Mouse (Mus musculus): ENCODE results near the gene Atg4d. TPM values are rescaled to one million over a fixed set of nuclear protein-coding genes. Genes with fewer than 3 reads are reported as not detected.
"Not testable (repeated sequence)": the region's sequence is repeated elsewhere in the genome, so short reads cannot be mapped to it uniquely, and the experiment has no call there.

Gene Atg4d
- polyA plus RNA-seq, 1 experiment from 2014 or later: 4.0 TPM

- no peaks in the 10 kb centered on the region for H3K36me3 ChIP-seq (ENCODE audit: inconsistent target)
- peaks cover 37% of the 10 kb centered on the region for H3K79me2 ChIP-seq (ENCODE audit: inconsistent target)
- under 1% methylated on average over 41 of the region's 51 CpGs for WGBS (ENCODE audit: missing documents)
Measured at GRCm38 (mm10) chr9:21291022-21291787, 26.1 kb downstream of the Atg4d start, which contains the start of gene Cdkn2d. Gene Cdkn2d (minus strand): TSS chr9:21291407.

GRCm38 (mm10) chr9:21291868-21292267 lies 26.8 kb downstream of the Atg4d start:
- peaks cover 30% of the 10 kb centered on the region for H3K79me2 ChIP-seq (ENCODE audit: inconsistent target)
- H3K4me3 ChIP-seq (ENCODE audit: inconsistent target): peak overlapping the region; percentile 26
- WGBS (ENCODE audit: missing documents): 12% methylated on average over 7 of the region's 7 CpGs
- H3K36me3 ChIP-seq (ENCODE audit: inconsistent target): not testable (repeated sequence)
- peak overlapping the region; percentile 65 for H3K27ac ChIP-seq

More at GRCm38 (mm10) chr9:21291022-21291787, 26.1 kb downstream of the Atg4d start, which contains the start of gene Cdkn2d:
- Histone ChIP-seq H3K27ac (peak within 1 kb of the TSS; percentile 84), H3K4me3 (ENCODE audit: inconsistent target) (peak within 1 kb of the TSS; percentile 61)

GRCm38 (mm10) chr9:21292271-21292670 lies 27.2 kb downstream of the Atg4d start:
- Histone ChIP-seq H3K27ac (no peak overlapping the region), H3K36me3 (ENCODE audit: inconsistent target) (no peaks in the 10 kb centered on the region), H3K4me3 (ENCODE audit: inconsistent target) (no peak overlapping the region), H3K79me2 (ENCODE audit: inconsistent target) (peaks cover 26% of the 10 kb centered on the region)
- WGBS (ENCODE audit: missing documents): 92% methylated on average over 3 of the region's 3 CpGs

- 95% methylated on average over 10 of the region's 10 CpGs for WGBS (ENCODE audit: missing documents)
- H3K79me2 ChIP-seq (ENCODE audit: inconsistent target): no peaks in the 10 kb centered on the region
Measured at GRCm38 (mm10) chr9:21299014-21299413, 33.9 kb downstream of the Atg4d start.

GRCm38 (mm10) chr9:21305065-21305464 lies 40.0 kb downstream of the Atg4d start:
- Histone ChIP-seq H3K79me2 (ENCODE audit: inconsistent target) (no peaks in the 10 kb centered on the region), H3K27ac (no peak overlapping the region), H3K4me3 (ENCODE audit: inconsistent target) (no peak overlapping the region), H3K36me3 (ENCODE audit: inconsistent target) (no peaks in the 10 kb centered on the region)
- WGBS (ENCODE audit: missing documents): 91% methylated on average over 7 of the region's 7 CpGs

More at GRCm38 (mm10) chr9:21299014-21299413, 33.9 kb downstream of the Atg4d start:
- Histone ChIP-seq H3K4me3 (ENCODE audit: inconsistent target) (no peak overlapping the region), H3K27ac (no peak overlapping the region), H3K36me3 (ENCODE audit: inconsistent target) (no peaks in the 10 kb centered on the region)

GRCm38 (mm10) chr9:21309150-21309741 lies 44.2 kb downstream of the Atg4d start:
- no peak overlapping the region for H3K4me3 ChIP-seq (ENCODE audit: inconsistent target)
- no peak overlapping the region for H3K27ac ChIP-seq
- H3K36me3 ChIP-seq (ENCODE audit: inconsistent target): no peaks in the 10 kb centered on the region
- WGBS (ENCODE audit: missing documents): 65% methylated on average over 13 of the region's 15 CpGs
- no peaks in the 10 kb centered on the region for H3K79me2 ChIP-seq (ENCODE audit: inconsistent target)

- WGBS (ENCODE audit: missing documents): 89% methylated on average over 7 of the region's 7 CpGs
- Histone ChIP-seq H3K27ac (no peak overlapping the region), H3K36me3 (ENCODE audit: inconsistent target) (no peaks in the 10 kb centered on the region), H3K79me2 (ENCODE audit: inconsistent target) (no peaks in the 10 kb centered on the region), H3K4me3 (ENCODE audit: inconsistent target) (no peak overlapping the region)
Measured at GRCm38 (mm10) chr9:21311695-21312094, 46.6 kb downstream of the Atg4d start.

- 61% methylated on average over 35 of the region's 35 CpGs for WGBS (ENCODE audit: missing documents)
Measured at GRCm38 (mm10) chr9:21312134-21312533, 47.0 kb downstream of the Atg4d start, which contains the start of gene Ap1m2. Gene Ap1m2 (minus strand): TSS chr9:21312337.

GRCm38 (mm10) chr9:21313394-21313793 lies 48.3 kb downstream of the Atg4d start:
- H3K36me3 ChIP-seq (ENCODE audit: inconsistent target): no peaks in the 10 kb centered on the region
- H3K79me2 ChIP-seq (ENCODE audit: inconsistent target): no peaks in the 10 kb centered on the region
- H3K4me3 ChIP-seq (ENCODE audit: inconsistent target): no peak overlapping the region
- WGBS (ENCODE audit: missing documents): 9% methylated on average over 11 of the region's 11 CpGs
- H3K27ac ChIP-seq: no peak overlapping the region

More at GRCm38 (mm10) chr9:21312134-21312533, 47.0 kb downstream of the Atg4d start, which contains the start of gene Ap1m2:
- Histone ChIP-seq H3K4me3 (ENCODE audit: inconsistent target) (no peak within 1 kb of the TSS), H3K27ac (no peak within 1 kb of the TSS), H3K79me2 (ENCODE audit: inconsistent target) (no peaks in the 10 kb centered on the region), H3K36me3 (ENCODE audit: inconsistent target) (no peaks in the 10 kb centered on the region)

GRCm38 (mm10) chr9:21314367-21315140 lies 49.5 kb downstream of the Atg4d start:
- no peaks in the 10 kb centered on the region for H3K36me3 ChIP-seq (ENCODE audit: inconsistent target)
- 97% methylated on average over 9 of the region's 9 CpGs for WGBS (ENCODE audit: missing documents)
- no peak overlapping the region for H3K27ac ChIP-seq
- H3K79me2 ChIP-seq (ENCODE audit: inconsistent target): no peaks in the 10 kb centered on the region
- H3K4me3 ChIP-seq (ENCODE audit: inconsistent target): no peak overlapping the region

- H3K4me3 ChIP-seq (ENCODE audit: inconsistent target): no peak overlapping the region
- H3K36me3 ChIP-seq (ENCODE audit: inconsistent target): no peaks in the 10 kb centered on the region
- WGBS (ENCODE audit: missing documents): 88% methylated on average over 5 of the region's 5 CpGs
- H3K27ac ChIP-seq: no peak overlapping the region
- H3K79me2 ChIP-seq (ENCODE audit: inconsistent target): no peaks in the 10 kb centered on the region
Measured at GRCm38 (mm10) chr9:21315421-21315820, 50.3 kb downstream of the Atg4d start.

- peak overlapping the region; percentile 25 for H3K27ac ChIP-seq
- no peak overlapping the region for H3K4me3 ChIP-seq (ENCODE audit: inconsistent target)
- H3K79me2 ChIP-seq (ENCODE audit: inconsistent target): peaks cover 10% of the 10 kb centered on the region
- H3K36me3 ChIP-seq (ENCODE audit: inconsistent target): no peaks in the 10 kb centered on the region
- WGBS (ENCODE audit: missing documents): 11% methylated on average over 7 of the region's 7 CpGs
Measured at GRCm38 (mm10) chr9:21316696-21317095, 51.6 kb downstream of the Atg4d start.

- no peak overlapping the region for H3K4me3 ChIP-seq (ENCODE audit: inconsistent target)
- H3K79me2 ChIP-seq (ENCODE audit: inconsistent target): peaks cover 31% of the 10 kb centered on the region
- H3K36me3 ChIP-seq (ENCODE audit: inconsistent target): no peaks in the 10 kb centered on the region
- peak overlapping the region; percentile 15; the same call in 1 of the 2 replicates for H3K27ac ChIP-seq
- 41% methylated on average over 6 of the region's 6 CpGs for WGBS (ENCODE audit: missing documents)
Measured at GRCm38 (mm10) chr9:21318792-21319191, 53.7 kb downstream of the Atg4d start.

- WGBS (ENCODE audit: missing documents): 98% methylated on average over 3 of the region's 4 CpGs
- Histone ChIP-seq H3K27ac (no peak overlapping the region), H3K4me3 (ENCODE audit: inconsistent target) (no peak overlapping the region), H3K36me3 (ENCODE audit: inconsistent target) (no peaks in the 10 kb centered on the region), H3K79me2 (ENCODE audit: inconsistent target) (peaks cover 38% of the 10 kb centered on the region)
Measured at GRCm38 (mm10) chr9:21319503-21319902, 54.4 kb downstream of the Atg4d start.

Measured in macrophage (primary cell).